Mouse (Mus musculus): ENCODE measurements around the gene Elp6.

DNA sequence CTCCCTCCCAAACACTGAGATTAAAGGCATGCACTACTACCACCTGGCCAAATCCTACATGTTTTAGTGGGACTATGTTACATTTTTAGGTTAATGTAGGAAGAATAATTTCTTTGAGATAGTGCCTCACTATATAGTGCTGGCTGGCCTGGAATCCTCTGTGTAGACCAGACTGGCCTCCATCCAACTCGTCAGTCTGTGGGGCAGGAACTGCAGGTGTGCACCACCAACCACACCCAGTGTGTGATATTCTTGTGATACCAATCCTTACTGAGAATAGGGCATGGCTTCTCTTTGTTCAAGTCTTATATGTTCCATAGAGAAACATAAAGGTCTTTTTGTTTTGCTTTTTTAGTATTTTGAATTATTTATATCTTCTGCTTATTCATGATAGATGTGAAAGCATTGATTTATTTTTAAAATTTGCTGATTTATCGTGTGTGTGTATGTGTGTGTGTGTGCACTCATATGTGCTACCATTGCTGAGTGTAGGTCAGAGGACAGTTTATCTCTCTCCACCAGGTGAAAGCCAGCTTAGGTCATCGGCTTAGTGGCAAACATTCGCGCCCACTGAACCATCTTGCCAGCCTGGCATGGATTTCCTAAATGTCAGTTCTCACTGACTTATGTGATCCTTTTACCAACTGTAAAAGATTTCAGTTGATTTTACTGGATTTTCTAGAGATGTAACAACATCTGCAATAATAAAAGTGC lies 35.2 kb downstream of the Elp6 start:
- TF ChIP-seq EP300 (IDR thresholded peaks at IDR 0.05; ENCODE audit: low read depth) (no peak), CTCF (IDR thresholded peaks at IDR 0.05; ENCODE audit: low read depth) (no peak)

Data from liver, embryonic 14.5 days (tissue).